Mouse (Mus musculus): ENCODE data around the gene Tmem219. TPM values are rescaled to one million over a fixed set of nuclear protein-coding genes. Genes with fewer than 3 reads are reported as not detected.

Tmem219 gene
- polyA plus RNA-seq, 1 experiment, result 94.7 TPM

GRCm38 (mm10) chr7:126959780-126960179 lies 37.1 kb upstream of the Tmem219 start:
- DNase-seq, result no peak
- Histone ChIP-seq H3K36me3 (ENCODE audit: control insufficient read depth, insufficient read depth, low read length) (no peaks in the 10 kb centered on the region), H3K4me3 (ENCODE audit: control insufficient read depth, insufficient read depth, low read length) (no peak overlapping the region), H3K27ac (ENCODE audit: control insufficient read depth, insufficient read depth, low read length) (no peak overlapping the region), H3K4me1 (replicated peaks; ENCODE audit: control insufficient read depth, insufficient read depth, low read length) (no peaks in the 10 kb centered on the region), H3K27me3 (ENCODE audit: control insufficient read depth, insufficient read depth, low read length) (no peaks in the 10 kb centered on the region)
- 57% methylated on average over 9 of the region's 9 CpGs for WGBS
- TF ChIP-seq POLR2A (IDR thresholded peaks at IDR 0.05; ENCODE audit: control insufficient read depth, extremely low read depth, insufficient read depth, low read length, poor library complexity) (no peak), CTCF (IDR thresholded peaks at IDR 0.05; ENCODE audit: borderline replicate concordance, control insufficient read depth, extremely low read depth, insufficient read depth, low read length, poor library complexity) (no peak)

GRCm38 (mm10) chr7:126955125-126955524 lies 32.4 kb upstream of the Tmem219 start:
- Histone ChIP-seq H3K27ac (ENCODE audit: control insufficient read depth, insufficient read depth, low read length) (no peak overlapping the region), H3K27me3 (ENCODE audit: control insufficient read depth, insufficient read depth, low read length) (peaks cover 2% of the 10 kb centered on the region; the same call in 1 of the 2 replicates), H3K4me3 (ENCODE audit: control insufficient read depth, insufficient read depth, low read length) (no peak overlapping the region), H3K36me3 (ENCODE audit: control insufficient read depth, insufficient read depth, low read length) (no peaks in the 10 kb centered on the region), H3K4me1 (replicated peaks; ENCODE audit: control insufficient read depth, insufficient read depth, low read length) (0 out of 2 replicates have a peak, but pooled peaks cover 5% of the 10 kb centered on the region)
- TF ChIP-seq CTCF (IDR thresholded peaks at IDR 0.05; ENCODE audit: borderline replicate concordance, control insufficient read depth, extremely low read depth, insufficient read depth, low read length, poor library complexity), result no peak
- no peak for TF ChIP-seq POLR2A (IDR thresholded peaks at IDR 0.05; ENCODE audit: control insufficient read depth, extremely low read depth, insufficient read depth, low read length, poor library complexity)
- DNase-seq, result no peak
- WGBS, result 35% methylated on average over 3 of the region's 3 CpGs

GRCm38 (mm10) chr7:126952646-126953045 lies 29.9 kb upstream of the Tmem219 start:
- no peak for DNase-seq

GRCm38 (mm10) chr7:126951741-126952140 lies 29.0 kb upstream of the Tmem219 start:
- Histone ChIP-seq H3K36me3 (ENCODE audit: control insufficient read depth, insufficient read depth, low read length) (no peaks in the 10 kb centered on the region), H3K27ac (ENCODE audit: control insufficient read depth, insufficient read depth, low read length) (no peak overlapping the region), H3K27me3 (ENCODE audit: control insufficient read depth, insufficient read depth, low read length) (peaks cover 2% of the 10 kb centered on the region; the same call in 1 of the 2 replicates), H3K4me1 (replicated peaks; ENCODE audit: control insufficient read depth, insufficient read depth, low read length) (peaks cover 11% of the 10 kb centered on the region), H3K4me3 (ENCODE audit: control insufficient read depth, insufficient read depth, low read length) (no peak overlapping the region)
- WGBS, result 54% methylated on average over 4 of the region's 4 CpGs
- no peak for TF ChIP-seq POLR2A (IDR thresholded peaks at IDR 0.05; ENCODE audit: control insufficient read depth, extremely low read depth, insufficient read depth, low read length, poor library complexity)
- no peak for TF ChIP-seq CTCF (IDR thresholded peaks at IDR 0.05; ENCODE audit: borderline replicate concordance, control insufficient read depth, extremely low read depth, insufficient read depth, low read length, poor library complexity)
- DNase-seq, result no peak

More at GRCm38 (mm10) chr7:126952646-126953045, 29.9 kb upstream of the Tmem219 start:
- 4% methylated on average over 8 of the region's 8 CpGs for WGBS
- Histone ChIP-seq H3K4me3 (ENCODE audit: control insufficient read depth, insufficient read depth, low read length) (no peak overlapping the region), H3K27me3 (ENCODE audit: control insufficient read depth, insufficient read depth, low read length) (peaks cover 2% of the 10 kb centered on the region; the same call in 1 of the 2 replicates), H3K27ac (ENCODE audit: control insufficient read depth, insufficient read depth, low read length) (no peak overlapping the region), H3K36me3 (ENCODE audit: control insufficient read depth, insufficient read depth, low read length) (no peaks in the 10 kb centered on the region), H3K4me1 (replicated peaks; ENCODE audit: control insufficient read depth, insufficient read depth, low read length) (peaks cover 11% of the 10 kb centered on the region)
- TF ChIP-seq CTCF (IDR thresholded peaks at IDR 0.05; ENCODE audit: borderline replicate concordance, control insufficient read depth, extremely low read depth, insufficient read depth, low read length, poor library complexity), result no peak
- TF ChIP-seq POLR2A (IDR thresholded peaks at IDR 0.05; ENCODE audit: control insufficient read depth, extremely low read depth, insufficient read depth, low read length, poor library complexity), result no peak

- DNase-seq, result no peak
- no peak overlapping the region for H3K4me3 ChIP-seq (ENCODE audit: control insufficient read depth, insufficient read depth, low read length)
- H3K4me1 ChIP-seq (replicated peaks; ENCODE audit: control insufficient read depth, insufficient read depth, low read length), result peaks cover 11% of the 10 kb centered on the region
- H3K36me3 ChIP-seq (ENCODE audit: control insufficient read depth, insufficient read depth, low read length), result no peaks in the 10 kb centered on the region
- WGBS, result 18% methylated on average over 26 of the region's 26 CpGs
- no peak overlapping the region for H3K27ac ChIP-seq (ENCODE audit: control insufficient read depth, insufficient read depth, low read length)
- peaks cover 2% of the 10 kb centered on the region; the same call in 1 of the 2 replicates for H3K27me3 ChIP-seq (ENCODE audit: control insufficient read depth, insufficient read depth, low read length)
- TF ChIP-seq POLR2A (IDR thresholded peaks at IDR 0.05; ENCODE audit: control insufficient read depth, extremely low read depth, insufficient read depth, low read length, poor library complexity), result no peak
- TF ChIP-seq CTCF (IDR thresholded peaks at IDR 0.05; ENCODE audit: borderline replicate concordance, control insufficient read depth, extremely low read depth, insufficient read depth, low read length, poor library complexity), result no peak
Observed at GRCm38 (mm10) chr7:126950647-126951615, 28.2 kb upstream of the Tmem219 start.

- no peak within 1 kb of the TSS for H3K27ac ChIP-seq (ENCODE audit: control insufficient read depth, insufficient read depth, low read length)
- no peak for TF ChIP-seq POLR2A (IDR thresholded peaks at IDR 0.05; ENCODE audit: control insufficient read depth, extremely low read depth, insufficient read depth, low read length, poor library complexity)
- peaks cover 2% of the 10 kb centered on the region; the same call in 1 of the 2 replicates for H3K27me3 ChIP-seq (ENCODE audit: control insufficient read depth, insufficient read depth, low read length)
- H3K36me3 ChIP-seq (ENCODE audit: control insufficient read depth, insufficient read depth, low read length), result no peaks in the 10 kb centered on the region
- peak within 1 kb of the TSS; percentile 2 for H3K4me3 ChIP-seq (ENCODE audit: control insufficient read depth, insufficient read depth, low read length)
- H3K4me1 ChIP-seq (replicated peaks; ENCODE audit: control insufficient read depth, insufficient read depth, low read length), result peaks cover 11% of the 10 kb centered on the region
- DNase-seq, result peak; percentile 93
- 3% methylated on average over 42 of the region's 42 CpGs for WGBS
Observed at GRCm38 (mm10) chr7:126949793-126950646, 27.3 kb upstream of the Tmem219 start, which contains the start of gene Sez6l2. Gene Sez6l2 (plus strand): TSS chr7:126950563.
